Mouse (Mus musculus) gastrocnemius, postnatal 4 days (tissue): Measurements from ENCODE around the gene Foxp1. TPM values are rescaled to one million over a fixed set of nuclear protein-coding genes. Genes with fewer than 3 reads are reported as not detected.

Source experiments
- DNase-seq, 2 experiments: peaks; one replicate each; pipeline ENCODE4 v3.0.0; 2021 to 2022; ENCODE audit warnings: low spot score in 2 of 2, mixed read lengths in 2 of 2
- total RNA-seq, 2 experiments: library from RNA; stranded (reverse); gene quantifications; 2 replicates each; pipeline ENCODE4 v1.2.3; 2021

Gene Foxp1
- total RNA-seq, 2 experiments from 2014 or later = 47.2 to 50.8 TPM

GRCm38 (mm10) chr6:99217846-99218245, 304.7 kb downstream of the Foxp1 start:
- no peak for DNase-seq

- no peak for DNase-seq
Measured at GRCm38 (mm10) chr6:99217155-99217554, 305.4 kb downstream of the Foxp1 start.

GRCm38 (mm10) chr6:99212461-99212860, 310.1 kb downstream of the Foxp1 start:
- DNase-seq = no peak

GRCm38 (mm10) chr6:99211663-99212333, 310.7 kb downstream of the Foxp1 start:
- DNase-seq = no peak

- no peak for DNase-seq
Measured at GRCm38 (mm10) chr6:99210161-99210560, 312.4 kb downstream of the Foxp1 start.

- no peak for DNase-seq
Measured at GRCm38 (mm10) chr6:99207226-99207885, 315.2 kb downstream of the Foxp1 start.

- DNase-seq = no peak
Measured at GRCm38 (mm10) chr6:99206437-99206870, 316.1 kb downstream of the Foxp1 start.

GRCm38 (mm10) chr6:99205587-99206436, 316.7 kb downstream of the Foxp1 start:
- no peak for DNase-seq

- DNase-seq = no peak
Measured at GRCm38 (mm10) chr6:99204780-99205586, 317.5 kb downstream of the Foxp1 start.

- no peak for DNase-seq
Measured at GRCm38 (mm10) chr6:99204052-99204779, 318.3 kb downstream of the Foxp1 start.

GRCm38 (mm10) chr6:99203231-99203630, 319.3 kb downstream of the Foxp1 start:
- no peak for DNase-seq

GRCm38 (mm10) chr6:99202781-99203180, 319.7 kb downstream of the Foxp1 start:
- DNase-seq = no peak

GRCm38 (mm10) chr6:99201271-99201705, 321.2 kb downstream of the Foxp1 start:
- DNase-seq = no peak

GRCm38 (mm10) chr6:99200656-99201055, 321.9 kb downstream of the Foxp1 start:
- DNase-seq = no peak

GRCm38 (mm10) chr6:99199277-99199676, 323.2 kb downstream of the Foxp1 start:
- DNase-seq = no peak

- DNase-seq = no peak
Measured at GRCm38 (mm10) chr6:99193697-99194096, 328.8 kb downstream of the Foxp1 start.

- no peak for DNase-seq
Measured at GRCm38 (mm10) chr6:99191636-99192137, 330.8 kb downstream of the Foxp1 start.

GRCm38 (mm10) chr6:99191041-99191635, 331.4 kb downstream of the Foxp1 start:
- DNase-seq = no peak

GRCm38 (mm10) chr6:99189967-99190366, 332.6 kb downstream of the Foxp1 start:
- no peak for DNase-seq
